Mouse (Mus musculus): ENCODE measurements around the gene Ryr3. TPM values are rescaled to one million over a fixed set of nuclear protein-coding genes. Genes with fewer than 3 reads are reported as not detected.

The Ryr3 gene
- polyA plus RNA-seq, 1 experiment from 2014 or later = 2.3 TPM

DNA sequence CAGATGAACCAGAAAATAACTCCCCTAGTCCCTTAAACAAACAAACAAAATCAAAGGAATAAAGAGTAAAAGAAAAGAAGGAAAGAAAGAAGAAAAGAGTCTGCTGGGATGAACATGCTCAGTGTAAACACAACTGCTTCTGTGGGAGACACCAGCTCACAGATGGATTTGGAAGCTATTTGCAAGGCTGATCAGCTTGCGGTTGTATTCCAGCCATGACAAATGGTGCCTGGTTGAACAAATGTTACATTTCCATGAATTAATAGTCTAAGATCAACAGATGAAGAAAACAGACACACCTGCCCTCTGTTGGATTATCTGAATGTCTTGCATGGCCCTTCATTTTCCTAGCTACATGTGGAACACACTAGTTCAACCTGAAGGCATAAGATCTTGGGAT, 468.4 kb downstream of the Ryr3 start:
- Histone ChIP-seq H3K27ac (ENCODE audit: low read depth, low read length) (no peak overlapping the region), H3K9me3 (replicated peaks; ENCODE audit: control insufficient read depth, low read length) (no peaks in the 10 kb centered on the region), H3K4me1 (ENCODE audit: control insufficient read depth, insufficient read depth, low read length) (no peaks in the 10 kb centered on the region), H3K4me3 (ENCODE audit: low read depth, low read length) (no peak overlapping the region), H3K27me3 (replicated peaks; ENCODE audit: control insufficient read depth, insufficient read depth, low read length) (no peaks in the 10 kb centered on the region), H3K9ac (ENCODE audit: low read length) (no peak overlapping the region), H3K4me2 (ENCODE audit: low read length) (no peak overlapping the region), H3K36me3 (ENCODE audit: control insufficient read depth, insufficient read depth, low read length) (no peaks in the 10 kb centered on the region)
- 76% methylated on average over 1 of the region's 1 CpGs for WGBS
- ATAC-seq (no peak), DNase-seq (ENCODE audit: low spot score) (no peak)

DNA sequence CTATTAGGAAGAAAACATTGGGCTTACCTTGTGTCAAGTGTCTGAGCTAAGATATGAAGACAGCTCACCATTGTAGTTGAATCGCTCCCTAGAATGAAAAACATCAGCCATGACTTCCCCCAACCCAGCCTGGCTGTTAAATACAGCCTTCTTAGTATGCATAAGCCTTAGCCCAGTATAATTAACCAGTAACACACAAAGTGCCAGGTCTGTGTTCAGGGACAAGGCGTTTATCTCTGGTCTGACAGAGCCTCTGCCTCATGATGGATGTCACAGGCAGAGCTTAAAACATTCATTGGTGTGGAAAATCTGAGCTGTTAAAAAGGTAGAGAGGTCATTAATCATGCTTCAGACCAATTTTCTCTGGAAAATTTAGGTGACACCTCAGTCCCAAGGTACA, 484.0 kb downstream of the Ryr3 start:
- DNase-seq (ENCODE audit: low spot score) = peak; percentile 37
- Histone ChIP-seq H3K36me3 (ENCODE audit: control insufficient read depth, insufficient read depth, low read length) (no peaks in the 10 kb centered on the region), H3K9me3 (replicated peaks; ENCODE audit: control insufficient read depth, low read length) (no peaks in the 10 kb centered on the region), H3K27me3 (replicated peaks; ENCODE audit: control insufficient read depth, insufficient read depth, low read length) (no peaks in the 10 kb centered on the region), H3K9ac (ENCODE audit: low read length) (no peak overlapping the region), H3K4me1 (ENCODE audit: control insufficient read depth, insufficient read depth, low read length) (0 out of 2 replicates have a peak, but pooled peaks cover 3% of the 10 kb centered on the region), H3K4me3 (ENCODE audit: low read depth, low read length) (no peak overlapping the region), H3K27ac (ENCODE audit: low read depth, low read length) (no peak overlapping the region), H3K4me2 (ENCODE audit: low read length) (no peak overlapping the region)
- peak; percentile 72; the same call in 1 of the 2 replicates for ATAC-seq
- 28% methylated on average over 2 of the region's 2 CpGs for WGBS

DNA sequence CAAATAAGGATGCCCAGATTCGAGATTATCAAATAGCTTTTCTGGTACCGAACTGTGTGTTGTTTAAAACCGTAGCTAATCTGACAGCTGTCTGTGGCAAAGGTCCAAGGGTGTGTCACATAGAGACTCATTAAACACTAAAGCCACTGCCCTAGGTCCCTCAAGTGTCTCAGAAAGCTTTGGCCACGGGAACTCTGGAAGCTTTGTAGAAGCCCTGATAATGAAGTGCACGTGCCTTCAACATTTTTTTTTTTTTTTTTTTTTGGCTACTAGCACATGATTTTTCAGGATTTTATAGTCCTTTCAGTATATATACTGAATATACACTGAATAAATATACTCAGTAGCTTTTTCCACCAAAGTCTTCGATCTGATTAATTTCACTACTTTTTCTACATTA, 489.1 kb downstream of the Ryr3 start:
- Histone ChIP-seq H3K27ac (ENCODE audit: low read depth, low read length) (no peak overlapping the region), H3K4me2 (ENCODE audit: low read length) (no peak overlapping the region), H3K9me3 (replicated peaks; ENCODE audit: control insufficient read depth, low read length) (no peaks in the 10 kb centered on the region), H3K36me3 (ENCODE audit: control insufficient read depth, insufficient read depth, low read length) (no peaks in the 10 kb centered on the region), H3K4me1 (ENCODE audit: control insufficient read depth, insufficient read depth, low read length) (no peaks in the 10 kb centered on the region), H3K27me3 (replicated peaks; ENCODE audit: control insufficient read depth, insufficient read depth, low read length) (no peaks in the 10 kb centered on the region), H3K4me3 (ENCODE audit: low read depth, low read length) (no peak overlapping the region), H3K9ac (ENCODE audit: low read length) (no peak overlapping the region)
- WGBS = 44% methylated on average over 6 of the region's 6 CpGs
- no peak for DNase-seq (ENCODE audit: low spot score)
- ATAC-seq = no peak

DNA sequence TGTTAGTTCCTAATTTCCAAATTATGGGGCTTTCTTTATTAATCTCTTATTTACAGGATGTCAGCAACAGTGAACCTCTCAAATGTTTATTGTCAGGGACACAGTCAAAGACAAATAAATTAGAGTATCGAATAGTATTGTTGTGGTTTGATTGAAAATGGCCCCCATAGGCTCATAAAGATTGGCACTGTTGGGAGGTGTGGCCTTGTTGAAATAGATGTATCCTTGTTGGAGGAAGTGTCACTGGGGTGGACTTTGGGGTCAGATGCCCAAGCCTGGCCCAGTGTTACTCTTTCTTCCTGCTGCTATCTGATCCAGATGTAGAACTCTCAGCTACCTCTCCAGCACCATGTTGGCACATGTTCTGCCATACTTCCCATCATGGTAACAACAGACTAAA, 495.7 kb downstream of the Ryr3 start:
- no peaks in the 10 kb centered on the region for H3K27me3 ChIP-seq (replicated peaks; ENCODE audit: control insufficient read depth, insufficient read depth, low read length)
- H3K4me2 ChIP-seq (ENCODE audit: low read length) = no peak overlapping the region
- 91% methylated on average over 1 of the region's 1 CpGs for WGBS
- no peak overlapping the region for H3K9ac ChIP-seq (ENCODE audit: low read length)
- no peak for DNase-seq (ENCODE audit: low spot score)
- ATAC-seq = no peak
- H3K4me3 ChIP-seq (ENCODE audit: low read depth, low read length) = no peak overlapping the region
- H3K27ac ChIP-seq (ENCODE audit: low read depth, low read length) = no peak overlapping the region
- no peaks in the 10 kb centered on the region for H3K4me1 ChIP-seq (ENCODE audit: control insufficient read depth, insufficient read depth, low read length)
- no peaks in the 10 kb centered on the region for H3K9me3 ChIP-seq (replicated peaks; ENCODE audit: control insufficient read depth, low read length)
- no peaks in the 10 kb centered on the region for H3K36me3 ChIP-seq (ENCODE audit: control insufficient read depth, insufficient read depth, low read length)

DNA sequence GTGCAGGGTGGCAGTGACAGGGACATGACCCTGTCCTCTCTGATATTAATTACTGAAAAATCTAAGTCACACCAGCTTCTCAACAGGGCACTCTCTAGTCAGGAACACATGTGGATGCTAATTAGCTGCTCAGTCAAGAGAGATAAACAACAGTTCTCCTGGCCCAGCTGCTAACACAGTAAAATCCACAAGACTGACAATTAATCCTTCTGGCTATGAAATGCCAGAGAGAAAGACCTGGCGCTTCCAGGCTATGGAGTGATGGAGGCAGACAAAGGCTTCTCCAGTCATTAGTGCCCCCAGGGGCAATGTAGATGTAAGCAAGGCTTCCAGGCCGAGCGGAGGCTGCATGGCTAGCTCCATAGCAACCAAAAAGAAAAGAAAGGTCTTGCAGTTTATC, 496.2 kb downstream of the Ryr3 start:
- Histone ChIP-seq H3K9me3 (replicated peaks; ENCODE audit: control insufficient read depth, low read length) (no peaks in the 10 kb centered on the region), H3K4me3 (ENCODE audit: low read depth, low read length) (no peak overlapping the region), H3K27me3 (replicated peaks; ENCODE audit: control insufficient read depth, insufficient read depth, low read length) (no peaks in the 10 kb centered on the region), H3K4me1 (ENCODE audit: control insufficient read depth, insufficient read depth, low read length) (no peaks in the 10 kb centered on the region), H3K4me2 (ENCODE audit: low read length) (no peak overlapping the region), H3K36me3 (ENCODE audit: control insufficient read depth, insufficient read depth, low read length) (no peaks in the 10 kb centered on the region), H3K27ac (ENCODE audit: low read depth, low read length) (no peak overlapping the region), H3K9ac (ENCODE audit: low read length) (no peak overlapping the region)
- WGBS = 8% methylated on average over 3 of the region's 3 CpGs
- ATAC-seq (peak; percentile 78), DNase-seq (ENCODE audit: low spot score) (peak; percentile 40)

DNA sequence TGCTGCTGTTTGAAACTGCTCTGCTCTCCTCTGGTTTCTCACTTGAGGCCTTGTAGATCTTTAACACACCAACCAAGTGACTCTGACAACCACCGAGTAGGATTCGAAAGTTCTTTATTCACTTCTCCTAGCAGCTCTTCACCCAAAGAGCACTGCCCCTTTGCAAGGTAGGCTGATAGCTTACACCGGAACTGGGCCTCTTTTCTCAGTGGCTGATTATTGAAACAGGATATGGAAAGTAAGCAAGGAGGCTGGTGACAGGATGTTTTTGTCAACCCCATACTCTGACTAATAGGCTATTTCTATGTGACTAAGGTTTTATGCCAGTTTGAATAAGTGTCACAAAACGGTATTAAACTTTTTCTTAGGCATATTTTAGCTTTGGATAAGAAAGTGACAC, 502.2 kb downstream of the Ryr3 start:
- H3K4me2 ChIP-seq (ENCODE audit: low read length) = no peak overlapping the region
- no peak overlapping the region for H3K9ac ChIP-seq (ENCODE audit: low read length)
- no peaks in the 10 kb centered on the region for H3K4me1 ChIP-seq (ENCODE audit: control insufficient read depth, insufficient read depth, low read length)
- H3K27me3 ChIP-seq (replicated peaks; ENCODE audit: control insufficient read depth, insufficient read depth, low read length) = no peaks in the 10 kb centered on the region
- no peak overlapping the region for H3K27ac ChIP-seq (ENCODE audit: low read depth, low read length)
- no peaks in the 10 kb centered on the region for H3K9me3 ChIP-seq (replicated peaks; ENCODE audit: control insufficient read depth, low read length)
- WGBS = 84% methylated on average over 4 of the region's 4 CpGs
- ATAC-seq (no peak), DNase-seq (ENCODE audit: low spot score) (no peak)
- no peaks in the 10 kb centered on the region for H3K36me3 ChIP-seq (ENCODE audit: control insufficient read depth, insufficient read depth, low read length)
- H3K4me3 ChIP-seq (ENCODE audit: low read depth, low read length) = no peak overlapping the region

DNA sequence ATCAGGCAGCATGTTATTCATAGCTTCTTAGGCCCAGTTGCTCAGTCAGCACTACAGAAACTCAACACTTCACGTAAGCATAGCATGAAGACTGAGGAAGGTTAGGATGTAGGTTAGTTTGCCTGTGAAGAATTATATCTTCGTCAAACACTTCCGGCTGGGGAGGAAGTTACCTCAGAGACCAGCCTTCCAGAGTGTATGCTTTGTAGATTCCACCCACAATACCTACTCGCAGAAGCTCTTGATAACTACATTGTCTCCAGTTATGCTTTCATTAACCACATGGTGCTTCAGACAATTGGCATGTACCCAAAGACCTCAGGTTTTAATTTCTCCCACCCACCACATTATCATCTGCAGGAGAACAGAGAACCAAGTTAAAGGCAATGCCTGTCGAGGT, 535.1 kb downstream of the Ryr3 start:
- Histone ChIP-seq H3K27ac (ENCODE audit: low read depth, low read length) (no peak overlapping the region), H3K4me2 (ENCODE audit: low read length) (no peak overlapping the region), H3K4me3 (ENCODE audit: low read depth, low read length) (no peak overlapping the region), H3K9ac (ENCODE audit: low read length) (no peak overlapping the region), H3K9me3 (replicated peaks; ENCODE audit: control insufficient read depth, low read length) (no peaks in the 10 kb centered on the region), H3K27me3 (replicated peaks; ENCODE audit: control insufficient read depth, insufficient read depth, low read length) (no peaks in the 10 kb centered on the region), H3K36me3 (ENCODE audit: control insufficient read depth, insufficient read depth, low read length) (no peaks in the 10 kb centered on the region), H3K4me1 (ENCODE audit: control insufficient read depth, insufficient read depth, low read length) (no peaks in the 10 kb centered on the region)
- 74% methylated on average over 5 of the region's 5 CpGs for WGBS
- DNase-seq (ENCODE audit: low spot score) (no peak), ATAC-seq (no peak)

DNA sequence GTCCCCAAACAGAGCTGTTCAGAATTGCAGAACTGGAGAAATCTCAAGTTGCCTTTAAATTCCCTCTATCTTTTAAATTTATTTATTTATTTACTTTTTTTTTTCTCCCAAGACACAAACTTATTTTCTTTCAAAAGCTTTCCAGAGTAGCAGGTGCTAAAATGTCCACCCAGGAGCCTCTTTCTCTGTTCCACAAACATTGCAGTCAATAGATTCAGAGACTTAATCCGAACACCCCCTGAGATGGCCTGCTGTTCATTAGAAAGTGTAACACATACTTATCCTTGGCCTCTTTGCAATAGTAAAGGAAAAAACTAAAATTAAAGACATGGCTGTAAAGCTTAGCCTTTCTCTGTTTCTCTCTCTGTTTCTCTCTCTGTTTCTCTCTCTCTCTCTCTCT, 539.6 kb downstream of the Ryr3 start:
- no peak for DNase-seq (ENCODE audit: low spot score)
- H3K4me2 ChIP-seq (ENCODE audit: low read length) = no peak overlapping the region
- H3K36me3 ChIP-seq (ENCODE audit: control insufficient read depth, insufficient read depth, low read length) = no peaks in the 10 kb centered on the region
- no peaks in the 10 kb centered on the region for H3K9me3 ChIP-seq (replicated peaks; ENCODE audit: control insufficient read depth, low read length)
- H3K4me1 ChIP-seq (ENCODE audit: control insufficient read depth, insufficient read depth, low read length) = no peaks in the 10 kb centered on the region
- 28% methylated on average over 1 of the region's 1 CpGs for WGBS
- H3K27ac ChIP-seq (ENCODE audit: low read depth, low read length) = no peak overlapping the region
- no peaks in the 10 kb centered on the region for H3K27me3 ChIP-seq (replicated peaks; ENCODE audit: control insufficient read depth, insufficient read depth, low read length)
- ATAC-seq = no peak
- no peak overlapping the region for H3K4me3 ChIP-seq (ENCODE audit: low read depth, low read length)
- H3K9ac ChIP-seq (ENCODE audit: low read length) = no peak overlapping the region

DNA sequence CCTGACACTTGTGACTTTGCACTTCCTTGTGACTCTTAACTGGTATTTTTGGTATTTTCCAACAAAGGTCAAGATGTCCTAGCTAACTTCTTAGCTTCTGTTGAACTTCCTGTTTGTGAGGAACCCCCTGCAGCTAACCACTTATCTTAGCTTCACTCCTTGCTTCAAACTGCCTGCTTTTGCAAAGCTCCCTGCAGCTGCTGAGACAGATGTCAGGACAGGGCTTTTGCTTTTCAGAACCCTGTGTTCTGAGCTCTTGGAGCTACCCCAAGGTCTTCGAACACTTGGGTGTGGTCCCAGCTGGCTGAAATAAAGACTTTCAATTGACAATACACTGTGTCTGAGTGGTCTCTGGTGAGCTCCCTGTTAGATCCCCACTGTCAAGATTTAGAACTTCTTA, 540.2 kb downstream of the Ryr3 start:
- H3K27ac ChIP-seq (ENCODE audit: low read depth, low read length) = no peak overlapping the region
- no peak overlapping the region for H3K9ac ChIP-seq (ENCODE audit: low read length)
- ATAC-seq = no peak
- H3K4me1 ChIP-seq (ENCODE audit: control insufficient read depth, insufficient read depth, low read length) = no peaks in the 10 kb centered on the region
- no peak for DNase-seq (ENCODE audit: low spot score)
- 59% methylated on average over 1 of the region's 1 CpGs for WGBS
- H3K9me3 ChIP-seq (replicated peaks; ENCODE audit: control insufficient read depth, low read length) = no peaks in the 10 kb centered on the region
- H3K4me2 ChIP-seq (ENCODE audit: low read length) = no peak overlapping the region
- no peaks in the 10 kb centered on the region for H3K36me3 ChIP-seq (ENCODE audit: control insufficient read depth, insufficient read depth, low read length)
- H3K4me3 ChIP-seq (ENCODE audit: low read depth, low read length) = no peak overlapping the region
- H3K27me3 ChIP-seq (replicated peaks; ENCODE audit: control insufficient read depth, insufficient read depth, low read length) = no peaks in the 10 kb centered on the region

DNA sequence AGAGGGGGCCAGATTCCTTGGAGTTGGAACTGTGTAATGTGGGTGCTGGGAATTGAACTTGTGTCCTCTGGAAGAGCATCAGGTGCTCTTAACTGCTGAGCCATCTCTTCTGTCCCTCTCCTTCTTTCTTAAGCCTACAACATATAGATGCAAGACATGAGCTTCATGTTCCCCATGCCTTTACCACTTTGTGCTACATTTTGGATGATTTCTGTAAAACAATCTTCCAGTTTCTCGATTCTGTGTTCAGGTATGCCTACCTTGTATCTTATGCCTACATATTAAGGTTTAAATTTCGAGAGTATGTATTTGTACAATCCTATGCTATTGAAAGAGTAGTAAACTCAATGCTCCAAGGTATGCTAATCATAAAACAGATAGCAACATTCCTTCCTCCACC, 540.7 kb downstream of the Ryr3 start:
- H3K4me3 ChIP-seq (ENCODE audit: low read depth, low read length) = no peak overlapping the region
- H3K27me3 ChIP-seq (replicated peaks; ENCODE audit: control insufficient read depth, insufficient read depth, low read length) = no peaks in the 10 kb centered on the region
- 83% methylated on average over 2 of the region's 2 CpGs for WGBS
- H3K36me3 ChIP-seq (ENCODE audit: control insufficient read depth, insufficient read depth, low read length) = no peaks in the 10 kb centered on the region
- no peak overlapping the region for H3K9ac ChIP-seq (ENCODE audit: low read length)
- H3K4me2 ChIP-seq (ENCODE audit: low read length) = no peak overlapping the region
- no peak overlapping the region for H3K27ac ChIP-seq (ENCODE audit: low read depth, low read length)
- ATAC-seq = no peak
- no peaks in the 10 kb centered on the region for H3K4me1 ChIP-seq (ENCODE audit: control insufficient read depth, insufficient read depth, low read length)
- no peaks in the 10 kb centered on the region for H3K9me3 ChIP-seq (replicated peaks; ENCODE audit: control insufficient read depth, low read length)
- no peak for DNase-seq (ENCODE audit: low spot score)
